Comparison of ENCODE assay signal across 22 mouse cellular contexts in genomic region chr10:116964571-116964970, GRCm38 (mm10). TPM values are rescaled to one million over a fixed set of nuclear protein-coding genes. Genes with fewer than 3 reads are reported as not detected.
"Had no signal": no experiment of that assay in that cellular context is flagged by ENCODE, and none has a peak within 500 bp of the region (broad histone marks: within the 10 kb centered on the region; RNA-seq: fewer than 3 reads in every experiment).

No protein-coding gene starts in this region.

- H3K36me3 ChIP-seq: hindbrain, embryonic 15.5 days; limb, embryonic 12.5 days; limb, embryonic 15.5 days; midbrain, embryonic 10.5 days; midbrain, embryonic 13.5 days; neural tube, embryonic 13.5 days; stomach, embryonic 15.5 days had no signal

- ATAC-seq: intestine, postnatal 0 days; liver, postnatal 0 days; midbrain, embryonic 13.5 days; midbrain, embryonic 16.5 days had no signal

- H3K9me3 ChIP-seq: hindbrain, embryonic 15.5 days; limb, embryonic 12.5 days; limb, embryonic 15.5 days; midbrain, embryonic 10.5 days; midbrain, embryonic 13.5 days; neural tube, embryonic 13.5 days; stomach, embryonic 15.5 days had no signal

- DNase-seq: layer of hippocampus, postnatal 36 days; liver, postnatal 0 days; retina, postnatal 1 day; right cerebral cortex, postnatal 25 days; spleen, adult 18-20 months; thymus, postnatal 25 days had no signal

- H3K9ac ChIP-seq: hindbrain, embryonic 15.5 days; limb, embryonic 12.5 days; limb, embryonic 15.5 days; liver, embryonic 14.5 days; liver, postnatal 0 days; midbrain, embryonic 13.5 days; neural tube, embryonic 13.5 days; stomach, embryonic 15.5 days had no signal

- H3K27ac ChIP-seq: hindbrain, embryonic 15.5 days; left cerebral cortex, adult 2 months; limb, embryonic 12.5 days; limb, embryonic 15.5 days; liver, embryonic 14.5 days; midbrain, embryonic 10.5 days; midbrain, embryonic 13.5 days; neural tube, embryonic 13.5 days; stomach, embryonic 15.5 days had no signal

- H3K4me2 ChIP-seq: hindbrain, embryonic 15.5 days; limb, embryonic 15.5 days; liver, embryonic 11.5 days; midbrain, embryonic 13.5 days; neural tube, embryonic 13.5 days; stomach, embryonic 15.5 days had no signal

- H3K27me3 ChIP-seq: hindbrain, embryonic 15.5 days; limb, embryonic 12.5 days; limb, embryonic 15.5 days; midbrain, embryonic 13.5 days; neural tube, embryonic 13.5 days; stomach, embryonic 15.5 days had no signal

- H3K4me3 ChIP-seq: hindbrain, embryonic 15.5 days; left cerebral cortex, adult 2 months; limb, embryonic 12.5 days; limb, embryonic 15.5 days; megakaryocyte, embryonic 14.5 days; midbrain, embryonic 10.5 days; midbrain, embryonic 13.5 days; myocyte; neural tube, embryonic 13.5 days; stomach, embryonic 15.5 days had no signal

- H3K4me1 ChIP-seq: hindbrain, embryonic 15.5 days; limb, embryonic 15.5 days; midbrain, embryonic 10.5 days; midbrain, embryonic 13.5 days; neural tube, embryonic 13.5 days had no signal

RNA-seq across cellular contexts. Expression of gene Gm10271, which starts 7.8 kb away (rescaled TPM):
- polyA plus RNA-seq: hindbrain, embryonic 15.5 days; intestine, embryonic 14.5 days; intestine, postnatal 0 days; limb, embryonic 12.5 days; limb, embryonic 15.5 days; liver, embryonic 11.5 days; liver, embryonic 14.5 days; liver, postnatal 0 days; midbrain, embryonic 10.5 days; midbrain, embryonic 13.5 days; midbrain, embryonic 16.5 days; myocyte; neural tube, embryonic 13.5 days; stomach, embryonic 15.5 days; thymus, postnatal 0 days had no signal

RNA-seq across cellular contexts. Expression of gene Best3, which starts 21.5 kb away (rescaled TPM):
- polyA plus RNA-seq: intestine, postnatal 0 days; liver, embryonic 11.5 days; liver, embryonic 14.5 days; liver, postnatal 0 days; neural tube, embryonic 13.5 days; thymus, postnatal 0 days had no signal
